Mouse (Mus musculus): ENCODE results near the gene Apon. TPM values are rescaled to one million over a fixed set of nuclear protein-coding genes. Genes with fewer than 3 reads are reported as not detected.
"Not testable (repeated sequence)": the region's sequence is repeated elsewhere in the genome, so short reads cannot be mapped to it uniquely, and the experiment has no call there.

Gene Apon
- polyA plus RNA-seq, 2 experiments = 0.30 to 0.72 TPM

DNA sequence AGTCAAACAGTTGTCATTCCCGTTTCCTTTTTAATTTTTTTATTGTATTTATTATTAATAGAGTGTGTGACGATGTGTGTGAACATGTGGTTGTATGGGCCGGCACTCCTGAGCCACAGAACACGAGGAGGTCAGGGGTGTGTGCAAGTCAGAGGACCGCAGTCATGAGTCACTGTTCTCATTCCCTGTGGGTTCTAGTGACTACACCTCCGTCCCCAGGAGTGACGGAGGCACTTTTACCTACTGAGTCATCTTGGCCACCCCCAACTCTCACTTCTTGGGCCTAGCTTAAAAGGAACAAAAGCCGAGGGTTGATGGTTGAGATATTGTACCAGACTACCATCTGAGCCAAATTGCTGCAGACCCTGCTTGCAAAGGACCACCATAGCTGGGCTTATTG lies 2.4 kb downstream of the Apon start:
- ATAC-seq (ENCODE audit: low FRiP score, low read depth) = no peak
- Histone ChIP-seq H3K9me3 (ENCODE audit: control insufficient read depth, low read length) (no peaks in the 10 kb centered on the region), H3K4me1 (ENCODE audit: control insufficient read depth, insufficient read depth, low read length) (no peaks in the 10 kb centered on the region), H3K4me3 (replicated peaks; ENCODE audit: low read length) (no peak overlapping the region), H3K4me2 (replicated peaks; ENCODE audit: low read depth, low read length, severe bottlenecking) (no peak overlapping the region), H3K9ac (ENCODE audit: low read depth, low read length, severe bottlenecking) (no peak overlapping the region), H3K27ac (replicated peaks; ENCODE audit: low read depth, low read length) (no peak overlapping the region), H3K27me3 (ENCODE audit: control insufficient read depth, insufficient read depth, low read length) (no peaks in the 10 kb centered on the region), H3K36me3 (ENCODE audit: control insufficient read depth, insufficient read depth, low read length) (peaks cover 16% of the 10 kb centered on the region)
- no peak for TF ChIP-seq POLR2A (IDR thresholded peaks at IDR 0.05; ENCODE audit: borderline replicate concordance, extremely low read depth, insufficient read depth, insufficient read length)
- 84% methylated on average over 8 of the region's 8 CpGs for WGBS
- DNase-seq (ENCODE audit: low spot score) = no peak

DNA sequence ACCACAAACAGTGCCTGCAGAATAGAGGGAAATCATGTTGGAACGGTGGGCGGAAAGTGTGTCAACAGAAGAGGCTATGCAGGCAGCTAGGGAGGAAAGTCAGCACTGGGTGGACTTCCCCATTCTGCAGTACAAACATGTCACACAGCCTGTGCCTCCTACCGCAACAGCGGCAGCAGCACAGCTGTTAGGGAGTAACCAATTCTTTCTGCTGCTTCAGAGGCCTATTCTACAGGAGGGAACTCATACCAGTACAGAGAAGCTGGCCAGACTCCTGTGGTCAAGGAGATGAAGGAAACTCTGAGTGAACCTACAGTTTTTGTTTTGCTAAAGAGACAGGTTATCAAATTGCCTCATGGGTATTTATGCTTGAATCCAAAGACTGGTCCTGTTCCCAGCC lies 5.1 kb downstream of the Apon start:
- DNase-seq (ENCODE audit: low spot score) = no peak
- Histone ChIP-seq H3K27me3 (ENCODE audit: control insufficient read depth, insufficient read depth, low read length) (no peaks in the 10 kb centered on the region), H3K9ac (ENCODE audit: low read depth, low read length, severe bottlenecking) (no peak overlapping the region), H3K4me2 (replicated peaks; ENCODE audit: low read depth, low read length, severe bottlenecking) (no peak overlapping the region), H3K4me3 (replicated peaks; ENCODE audit: low read length) (no peak overlapping the region), H3K9me3 (ENCODE audit: control insufficient read depth, low read length) (no peaks in the 10 kb centered on the region), H3K36me3 (ENCODE audit: control insufficient read depth, insufficient read depth, low read length) (no peaks in the 10 kb centered on the region), H3K4me1 (ENCODE audit: control insufficient read depth, insufficient read depth, low read length) (no peaks in the 10 kb centered on the region), H3K27ac (replicated peaks; ENCODE audit: low read depth, low read length) (no peak overlapping the region)
- ATAC-seq (ENCODE audit: low FRiP score, low read depth) = no peak
- no peak for TF ChIP-seq POLR2A (IDR thresholded peaks at IDR 0.05; ENCODE audit: borderline replicate concordance, extremely low read depth, insufficient read depth, insufficient read length)
- WGBS = 84% methylated on average over 4 of the region's 4 CpGs

DNA sequence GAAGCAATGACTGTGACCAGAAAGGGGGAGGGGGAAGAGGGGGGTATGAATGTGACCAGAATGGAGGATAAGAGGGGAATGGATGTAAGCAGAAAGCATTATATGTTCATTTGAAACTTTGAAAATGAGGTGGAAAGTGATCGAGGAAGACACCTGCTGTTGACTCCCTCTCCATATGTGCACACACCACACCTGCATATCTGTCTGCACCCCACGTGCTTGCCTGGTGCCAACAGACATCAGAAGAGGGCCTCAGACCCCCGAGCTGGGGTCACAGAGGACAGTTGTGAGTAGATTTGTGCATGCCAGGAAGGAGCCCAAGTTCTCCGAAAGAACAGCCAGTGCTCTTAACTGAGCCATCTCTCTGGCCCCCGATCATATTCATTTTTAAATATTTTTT lies 6.0 kb downstream of the Apon start:
- Histone ChIP-seq H3K4me1 (ENCODE audit: control insufficient read depth, insufficient read depth, low read length) (no peaks in the 10 kb centered on the region), H3K4me2 (replicated peaks; ENCODE audit: low read depth, low read length, severe bottlenecking) (no peak overlapping the region), H3K27me3 (ENCODE audit: control insufficient read depth, insufficient read depth, low read length) (no peaks in the 10 kb centered on the region), H3K27ac (replicated peaks; ENCODE audit: low read depth, low read length) (no peak overlapping the region), H3K36me3 (ENCODE audit: control insufficient read depth, insufficient read depth, low read length) (no peaks in the 10 kb centered on the region), H3K9me3 (ENCODE audit: control insufficient read depth, low read length) (no peaks in the 10 kb centered on the region), H3K9ac (ENCODE audit: low read depth, low read length, severe bottlenecking) (no peak overlapping the region), H3K4me3 (replicated peaks; ENCODE audit: low read length) (no peak overlapping the region)
- 86% methylated on average over 5 of the region's 5 CpGs for WGBS
- DNase-seq (ENCODE audit: low spot score) = no peak
- TF ChIP-seq POLR2A (IDR thresholded peaks at IDR 0.05; ENCODE audit: borderline replicate concordance, extremely low read depth, insufficient read depth, insufficient read length) = no peak
- no peak for ATAC-seq (ENCODE audit: low FRiP score, low read depth)

DNA sequence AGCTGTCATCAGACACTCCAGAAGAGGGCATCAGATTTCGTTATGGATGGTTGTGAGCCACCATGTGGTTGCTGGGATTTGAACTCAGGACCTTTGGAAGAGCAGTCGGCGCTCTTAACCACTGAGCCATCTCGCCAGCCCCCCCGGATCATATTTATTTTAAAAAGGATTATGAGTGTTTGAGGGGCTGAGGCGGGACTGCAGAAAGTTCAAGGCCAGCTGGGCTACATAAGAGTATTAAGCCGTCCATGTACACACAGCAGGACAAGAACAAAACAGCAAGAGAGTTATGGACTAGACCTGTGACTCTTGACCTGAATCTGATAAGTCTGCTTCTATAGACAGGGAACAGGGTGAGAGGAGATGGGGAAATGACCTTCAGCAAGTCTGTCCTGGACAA lies 6.5 kb downstream of the Apon start:
- H3K27me3 ChIP-seq (ENCODE audit: control insufficient read depth, insufficient read depth, low read length); H3K4me1 ChIP-seq (ENCODE audit: control insufficient read depth, insufficient read depth, low read length); H3K4me3 ChIP-seq (replicated peaks; ENCODE audit: low read length); H3K36me3 ChIP-seq (ENCODE audit: control insufficient read depth, insufficient read depth, low read length); ATAC-seq (ENCODE audit: low FRiP score, low read depth); H3K4me2 ChIP-seq (replicated peaks; ENCODE audit: low read depth, low read length, severe bottlenecking); H3K9me3 ChIP-seq (ENCODE audit: control insufficient read depth, low read length); H3K9ac ChIP-seq (ENCODE audit: low read depth, low read length, severe bottlenecking); H3K27ac ChIP-seq (replicated peaks; ENCODE audit: low read depth, low read length); DNase-seq (ENCODE audit: low spot score): not testable (repeated sequence)
- 81% methylated on average over 7 of the region's 7 CpGs for WGBS

DNA sequence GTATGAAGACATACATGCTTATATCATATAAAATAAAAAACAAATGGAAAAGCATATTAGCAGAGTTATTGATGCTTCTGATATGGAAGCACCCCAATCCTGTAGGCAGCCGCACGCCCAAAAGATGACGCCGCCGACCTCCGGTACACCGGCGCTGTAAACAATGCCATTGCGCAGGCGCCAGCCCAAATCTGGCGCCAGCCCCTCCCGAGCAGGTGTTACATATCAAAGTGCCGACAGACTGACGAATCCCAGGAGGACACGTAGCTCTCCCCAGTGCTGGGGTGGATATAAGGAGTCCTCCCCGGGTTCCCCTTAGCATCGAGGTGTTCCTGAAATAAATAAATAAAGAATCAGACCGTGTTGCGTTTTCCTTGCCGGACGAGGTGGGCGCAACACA lies 8.4 kb downstream of the Apon start:
- TF ChIP-seq POLR2A (IDR thresholded peaks at IDR 0.05; ENCODE audit: borderline replicate concordance, extremely low read depth, insufficient read depth, insufficient read length) = no peak

More for the DNA sequence above, 8.4 kb downstream of the Apon start:
- WGBS = 81% methylated on average over 22 of the region's 22 CpGs
- no peaks in the 10 kb centered on the region for H3K27me3 ChIP-seq (ENCODE audit: control insufficient read depth, insufficient read depth, low read length)
- H3K9me3 ChIP-seq (ENCODE audit: control insufficient read depth, low read length) = no peaks in the 10 kb centered on the region
- H3K4me1 ChIP-seq (ENCODE audit: control insufficient read depth, insufficient read depth, low read length) = no peaks in the 10 kb centered on the region
- no peak overlapping the region for H3K4me2 ChIP-seq (replicated peaks; ENCODE audit: low read depth, low read length, severe bottlenecking)
- H3K9ac ChIP-seq (ENCODE audit: low read depth, low read length, severe bottlenecking) = no peak overlapping the region
- H3K27ac ChIP-seq (replicated peaks; ENCODE audit: low read depth, low read length) = no peak overlapping the region
- H3K4me3 ChIP-seq (replicated peaks; ENCODE audit: low read length) = no peak overlapping the region
- no peak for ATAC-seq (ENCODE audit: low FRiP score, low read depth)
- DNase-seq (ENCODE audit: low spot score) = no peak
- no peaks in the 10 kb centered on the region for H3K36me3 ChIP-seq (ENCODE audit: control insufficient read depth, insufficient read depth, low read length)
